Mouse (Mus musculus) stomach, embryonic 15.5 days (tissue): ENCODE results near the gene Prkag2. TPM values are rescaled to one million over a fixed set of nuclear protein-coding genes. Genes with fewer than 3 reads are reported as not detected.
A peak's percentile ranks its signal among the peaks of the same experiment; 100 is the strongest.

Source experiments
- ATAC-seq: fragments of 200-750 bp; cut with Nextera tagmentation; 2 replicates; pipeline ENCODE4 v1.8.0; 2017; ENCODE audit warnings: low read depth, moderate number of reproducible peaks, moderate TSS enrichment; ENCODE audit not compliant: insufficient read depth, low FRiP score
- H3K27ac ChIP-seq: fragments of 300-500 bp; sonication (generic); 2 replicates; pipeline ENCODE4 v1.5.1; 2015; ENCODE audit warnings: mild to moderate bottlenecking, inconsistent platforms
- H3K27me3 ChIP-seq: fragments of 300-500 bp; sonication (generic); replicated peaks from 2 replicates; pipeline ENCODE4 v1.6.1; 2015; ENCODE audit warnings: inconsistent platforms
- H3K36me3 ChIP-seq: fragments of 300-500 bp; sonication (generic); 2 replicates; pipeline ENCODE4 v1.6.1; 2015; ENCODE audit warnings: inconsistent platforms
- H3K4me1 ChIP-seq: fragments of 300-500 bp; sonication (generic); 2 replicates; pipeline ENCODE4 v1.6.1; 2015; ENCODE audit warnings: inconsistent platforms
- H3K4me2 ChIP-seq: fragments of 300-500 bp; sonication (generic); 2 replicates; pipeline ENCODE4 v1.6.1; 2015; ENCODE audit warnings: mild to moderate bottlenecking, inconsistent platforms
- H3K4me3 ChIP-seq: fragments of 300-500 bp; sonication (generic); replicated peaks from 2 replicates; pipeline ENCODE4 v1.5.1; 2015; ENCODE audit warnings: inconsistent platforms
- H3K9ac ChIP-seq: fragments of 300-500 bp; sonication (generic); 2 replicates; pipeline ENCODE4 v1.6.1; 2015; ENCODE audit warnings: inconsistent platforms
- H3K9me3 ChIP-seq: fragments of 300-500 bp; sonication (generic); 2 replicates; pipeline ENCODE4 v1.6.1; 2016; ENCODE audit warnings: inconsistent platforms
- WGBS: fragments of 180-500 bp; shearing (Covaris S2); methylation state at CpG from one replicate; pipeline ENCODE4 v1.1.7; 2015; 5-methylcytosine and 5-hydroxymethylcytosine counted together
- polyA plus RNA-seq: library from polyadenylated mRNA; unstranded; fragments of >200 nt; fragmentation: Nextera tagmentation; extraction: Ambion mirVana; gene quantifications from 2 replicates; pipeline ENCODE4 v1.2.1, GENCODE M21; 2015

The Prkag2 gene
- polyA plus RNA-seq, result 41.3 and 44.0 TPM in 2 replicates

- H3K9ac ChIP-seq, result peak within 1 kb of the TSS; percentile 47
- H3K4me2 ChIP-seq, result peak within 1 kb of the TSS; percentile 93
- peak within 1 kb of the TSS; percentile 69 for H3K27ac ChIP-seq
- ATAC-seq, result peak; percentile 55
- 0% methylated on average over 42 of the region's 50 CpGs for WGBS
- H3K9me3 ChIP-seq, result no peaks in the 10 kb centered on the region
- peak within 1 kb of the TSS; percentile 63 for H3K4me3 ChIP-seq
- H3K4me1 ChIP-seq, result peaks cover 13% of the 10 kb centered on the region
- H3K36me3 ChIP-seq, result no peaks in the 10 kb centered on the region
- peaks cover 6% of the 10 kb centered on the region; the same call in 1 of the 2 replicates for H3K27me3 ChIP-seq
Observed at GRCm38 (mm10) chr5:25100516-25101125, at the start of gene Prkag2. Gene Prkag2, minus strand, starts transcription at chr5:25100642.

GRCm38 (mm10) chr5:25149331-25149965, 49.0 kb upstream of the Prkag2 start:
- Histone ChIP-seq H3K36me3 (no peaks in the 10 kb centered on the region), H3K4me3 (no peak overlapping the region), H3K9me3 (no peaks in the 10 kb centered on the region), H3K27me3 (no peaks in the 10 kb centered on the region), H3K9ac (no peak overlapping the region), H3K27ac (no peak overlapping the region), H3K4me2 (no peak overlapping the region), H3K4me1 (no peaks in the 10 kb centered on the region)
- ATAC-seq, result no peak
- 65% methylated on average over 2 of the region's 2 CpGs for WGBS

GRCm38 (mm10) chr5:25146705-25147104, 46.3 kb upstream of the Prkag2 start:
- no peak overlapping the region for H3K27ac ChIP-seq
- H3K27me3 ChIP-seq, result no peaks in the 10 kb centered on the region
- no peak for ATAC-seq
- no peaks in the 10 kb centered on the region for H3K9me3 ChIP-seq
- WGBS, result 72% methylated on average over 7 of the region's 7 CpGs
- no peak overlapping the region for H3K9ac ChIP-seq
- no peak overlapping the region for H3K4me2 ChIP-seq
- no peaks in the 10 kb centered on the region for H3K36me3 ChIP-seq
- H3K4me3 ChIP-seq, result no peak overlapping the region
- no peaks in the 10 kb centered on the region for H3K4me1 ChIP-seq

- WGBS, result 83% methylated on average over 4 of the region's 4 CpGs
- no peak for ATAC-seq
Observed at GRCm38 (mm10) chr5:25127865-25128264, 27.4 kb upstream of the Prkag2 start.

GRCm38 (mm10) chr5:25125884-25126560, 25.6 kb upstream of the Prkag2 start:
- Histone ChIP-seq H3K4me1 (no peaks in the 10 kb centered on the region), H3K9me3 (no peaks in the 10 kb centered on the region), H3K4me3 (no peak overlapping the region), H3K36me3 (no peaks in the 10 kb centered on the region), H3K27me3 (no peaks in the 10 kb centered on the region), H3K9ac (no peak overlapping the region), H3K27ac (no peak overlapping the region), H3K4me2 (no peak overlapping the region)
- no peak for ATAC-seq
- WGBS, result 89% methylated on average over 3 of the region's 3 CpGs

More at GRCm38 (mm10) chr5:25127865-25128264, 27.4 kb upstream of the Prkag2 start:
- no peaks in the 10 kb centered on the region for H3K36me3 ChIP-seq
- H3K4me1 ChIP-seq, result no peaks in the 10 kb centered on the region
- H3K9ac ChIP-seq, result no peak overlapping the region
- H3K4me3 ChIP-seq, result no peak overlapping the region
- H3K27me3 ChIP-seq, result no peaks in the 10 kb centered on the region
- no peak overlapping the region for H3K27ac ChIP-seq
- no peaks in the 10 kb centered on the region for H3K9me3 ChIP-seq
- H3K4me2 ChIP-seq, result no peak overlapping the region

- H3K9me3 ChIP-seq, result no peaks in the 10 kb centered on the region
- H3K4me1 ChIP-seq, result no peaks in the 10 kb centered on the region
- no peaks in the 10 kb centered on the region for H3K27me3 ChIP-seq
- WGBS, result 89% methylated on average over 1 of the region's 1 CpGs
- no peak overlapping the region for H3K9ac ChIP-seq
- no peaks in the 10 kb centered on the region for H3K36me3 ChIP-seq
- H3K4me2 ChIP-seq, result no peak overlapping the region
- no peak for ATAC-seq
- no peak overlapping the region for H3K4me3 ChIP-seq
- no peak overlapping the region for H3K27ac ChIP-seq
Observed at GRCm38 (mm10) chr5:25122534-25122933, 22.1 kb upstream of the Prkag2 start.

- no peak overlapping the region for H3K9ac ChIP-seq
- H3K9me3 ChIP-seq, result no peaks in the 10 kb centered on the region
- H3K4me3 ChIP-seq, result no peak overlapping the region
- WGBS, result 83% methylated on average over 5 of the region's 5 CpGs
- H3K27ac ChIP-seq, result no peak overlapping the region
- no peaks in the 10 kb centered on the region for H3K27me3 ChIP-seq
- no peak for ATAC-seq
- H3K4me1 ChIP-seq, result no peaks in the 10 kb centered on the region
- no peaks in the 10 kb centered on the region for H3K36me3 ChIP-seq
- H3K4me2 ChIP-seq, result no peak overlapping the region
Observed at GRCm38 (mm10) chr5:25119148-25119547, 18.7 kb upstream of the Prkag2 start.

GRCm38 (mm10) chr5:25115997-25116396, 15.6 kb upstream of the Prkag2 start:
- Histone ChIP-seq H3K9me3 (no peaks in the 10 kb centered on the region), H3K36me3 (no peaks in the 10 kb centered on the region), H3K4me1 (no peaks in the 10 kb centered on the region), H3K4me2 (no peak overlapping the region), H3K4me3 (no peak overlapping the region), H3K27me3 (no peaks in the 10 kb centered on the region), H3K27ac (no peak overlapping the region), H3K9ac (no peak overlapping the region)
- no peak for ATAC-seq
- 71% methylated on average over 5 of the region's 5 CpGs for WGBS

GRCm38 (mm10) chr5:25115216-25115615, 14.8 kb upstream of the Prkag2 start:
- no peaks in the 10 kb centered on the region for H3K9me3 ChIP-seq
- no peak overlapping the region for H3K4me2 ChIP-seq
- no peaks in the 10 kb centered on the region for H3K27me3 ChIP-seq
- H3K27ac ChIP-seq, result no peak overlapping the region
- H3K4me1 ChIP-seq, result no peaks in the 10 kb centered on the region
- H3K4me3 ChIP-seq, result no peak overlapping the region
- 61% methylated on average over 5 of the region's 5 CpGs for WGBS
- H3K36me3 ChIP-seq, result no peaks in the 10 kb centered on the region
- no peak overlapping the region for H3K9ac ChIP-seq
- no peak for ATAC-seq

- H3K9ac ChIP-seq, result no peak overlapping the region
- no peaks in the 10 kb centered on the region for H3K9me3 ChIP-seq
- no peak overlapping the region for H3K27ac ChIP-seq
- no peaks in the 10 kb centered on the region for H3K36me3 ChIP-seq
- ATAC-seq, result no peak
- H3K4me3 ChIP-seq, result no peak overlapping the region
- no peaks in the 10 kb centered on the region for H3K4me1 ChIP-seq
- no peak overlapping the region for H3K4me2 ChIP-seq
- H3K27me3 ChIP-seq, result no peaks in the 10 kb centered on the region
Observed at GRCm38 (mm10) chr5:25114110-25114509, 13.7 kb upstream of the Prkag2 start.

- H3K4me1 ChIP-seq, result no peaks in the 10 kb centered on the region
- no peaks in the 10 kb centered on the region for H3K36me3 ChIP-seq
- no peaks in the 10 kb centered on the region for H3K27me3 ChIP-seq
- no peak overlapping the region for H3K4me3 ChIP-seq
- H3K9ac ChIP-seq, result no peak overlapping the region
- WGBS, result 74% methylated on average over 3 of the region's 3 CpGs
- H3K9me3 ChIP-seq, result no peaks in the 10 kb centered on the region
- no peak overlapping the region for H3K4me2 ChIP-seq
- no peak overlapping the region for H3K27ac ChIP-seq
- ATAC-seq, result no peak
Observed at GRCm38 (mm10) chr5:25110314-25110713, 9.9 kb upstream of the Prkag2 start.

GRCm38 (mm10) chr5:25105748-25106147, 5.3 kb upstream of the Prkag2 start:
- no peak overlapping the region for H3K4me3 ChIP-seq
- no peak for ATAC-seq

More at GRCm38 (mm10) chr5:25105748-25106147, 5.3 kb upstream of the Prkag2 start:
- H3K4me2 ChIP-seq, result no peak overlapping the region
- no peaks in the 10 kb centered on the region for H3K9me3 ChIP-seq
- no peak overlapping the region for H3K9ac ChIP-seq
- no peaks in the 10 kb centered on the region for H3K36me3 ChIP-seq
- H3K4me1 ChIP-seq, result peaks cover 4% of the 10 kb centered on the region; the same call in 1 of the 2 replicates
- H3K27ac ChIP-seq, result no peak overlapping the region
- no peaks in the 10 kb centered on the region for H3K27me3 ChIP-seq
